Mouse (Mus musculus) liver, adult 2 months (tissue): ENCODE data around the gene Tmem39a.

Experiments
- CTCF ChIP-seq: fragments of 200-500 bp; IDR thresholded peaks from 2 replicates; pipeline ENCODE4 v1.5.1; 2011; ENCODE audit warnings: low read depth, low read length, control low read depth
- POLR2A ChIP-seq: fragments of 200-500 bp; IDR thresholded peaks from 2 replicates; pipeline ENCODE4 v1.6.1; 2011; ENCODE audit warnings: low read length, control low read depth; ENCODE audit not compliant: insufficient read depth; ENCODE audit errors: extremely low read depth

DNA sequence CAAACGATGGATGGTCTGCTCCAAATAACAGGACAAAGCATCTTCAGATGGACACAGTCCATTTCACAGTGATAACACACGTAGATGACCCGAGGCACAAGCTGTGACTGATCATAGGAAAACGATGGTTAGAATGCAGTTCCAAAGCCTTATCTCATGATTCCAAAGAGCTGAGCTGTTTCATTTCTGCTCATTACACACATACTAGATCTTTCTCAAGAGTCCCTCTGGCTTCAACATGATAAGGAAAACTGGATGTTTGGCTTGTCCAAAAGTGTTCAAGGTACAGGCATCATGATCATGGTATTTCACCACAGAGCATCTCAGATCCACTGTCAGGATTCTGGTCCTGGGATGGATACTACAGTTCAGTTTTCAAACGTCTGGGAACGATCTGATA is 32.2 kb upstream of the Tmem39a start:
- no peak for TF ChIP-seq POLR2A
- no peak for TF ChIP-seq CTCF
